Mouse (Mus musculus) adrenal gland, postnatal 25 days (tissue): Measurements from ENCODE around the gene Sgtb. TPM values are rescaled to one million over a fixed set of nuclear protein-coding genes. Genes with fewer than 3 reads are reported as not detected.

Experiments used
- DNase-seq: peaks from one replicate; pipeline ENCODE4 v3.0.0; 2021; ENCODE audit warnings: mixed read lengths
- total RNA-seq: library from RNA; stranded (reverse); gene quantifications from 2 replicates; pipeline ENCODE4 v1.2.3, GENCODE M21; 2021

The Sgtb gene
- total RNA-seq, 1 experiment from 2014 or later: 5.1 TPM

- no peak for DNase-seq
These were observed 69.8 kb downstream of the Sgtb start for GRCm38 (mm10) chr13:104179176-104179888.

- no peak for DNase-seq
These were observed 77.8 kb downstream of the Sgtb start for GRCm38 (mm10) chr13:104187357-104187756.

Other genes with a start within 250 kb of the Sgtb start
- gene Erbin, start 189.2 kb upstream of the Sgtb start, total RNA-seq: 90.1 and 102 TPM in 2 replicates
- 19.0 and 22.8 TPM in 2 replicates for gene Nln, start 127 bp upstream of the Sgtb start, total RNA-seq
- gene Trappc13, start 68.7 kb downstream of the Sgtb start, total RNA-seq: 55.4 and 61.0 TPM in 2 replicates
- 18.3 and 23.2 TPM in 2 replicates for gene Trim23, start 69.1 kb downstream of the Sgtb start, total RNA-seq
- 3.3 and 7.1 TPM in 2 replicates for gene Cenpk, start 118.9 kb downstream of the Sgtb start, total RNA-seq
- 17.3 and 17.8 TPM in 2 replicates for gene Ppwd1, start 119.1 kb downstream of the Sgtb start, total RNA-seq
- 3.8 and 4.2 TPM in 2 replicates for gene Adamts6, start 178.1 kb downstream of the Sgtb start, total RNA-seq